Mouse (Mus musculus): ENCODE data around the gene Mgll.

- no peak for TF ChIP-seq CTCF (IDR thresholded peaks at IDR 0.05; ENCODE audit: insufficient read depth, low read length)
- TF ChIP-seq POLR2A (IDR thresholded peaks at IDR 0.05; ENCODE audit: borderline replicate concordance, extremely low read depth, low read depth, low read length), result no peak
Measured at GRCm38 (mm10) chr6:88787496-88787895, 63.3 kb downstream of the Mgll start.

All from lung, adult 2 months (tissue).